Mouse (Mus musculus): Measurements from ENCODE around the gene Elmod3. TPM values are rescaled to one million over a fixed set of nuclear protein-coding genes. Genes with fewer than 3 reads are reported as not detected.
A peak's percentile ranks its signal among the peaks of the same experiment; 100 is the strongest.

Elmod3 gene
- polyA plus RNA-seq, 1 experiment: 40.2 TPM

- Histone ChIP-seq H3K36me3 (ENCODE audit: control insufficient read depth, insufficient read depth, low read length) (no peaks in the 10 kb centered on the region), H3K27ac (ENCODE audit: control insufficient read depth, insufficient read depth, low read depth, low read length) (no peak overlapping the region), H3K4me1 (ENCODE audit: control insufficient read depth, insufficient read depth, low read length) (no peaks in the 10 kb centered on the region; the same call in 1 of the 2 replicates), H3K27me3 (ENCODE audit: control insufficient read depth, insufficient read depth, low read length) (no peaks in the 10 kb centered on the region), H3K4me3 (ENCODE audit: control insufficient read depth, low read depth, low read length) (no peak overlapping the region)
- TF ChIP-seq POLR2A (IDR thresholded peaks at IDR 0.05; ENCODE audit: control insufficient read depth, low read depth, low read length) (no peak), CTCF (IDR thresholded peaks at IDR 0.05; ENCODE audit: control insufficient read depth, insufficient read depth, insufficient replicate concordance, low read depth, low read length) (no peak)
Observed at GRCm38 (mm10) chr6:72560801-72561200, 37.4 kb downstream of the Elmod3 start.

GRCm38 (mm10) chr6:72553079-72553412, 45.2 kb downstream of the Elmod3 start:
- no peaks in the 10 kb centered on the region for H3K27me3 ChIP-seq (ENCODE audit: control insufficient read depth, insufficient read depth, low read length)
- peaks cover 2% of the 10 kb centered on the region; the same call in 1 of the 2 replicates for H3K4me1 ChIP-seq (ENCODE audit: control insufficient read depth, insufficient read depth, low read length)
- peak overlapping the region; percentile 83 for H3K4me3 ChIP-seq (ENCODE audit: control insufficient read depth, low read depth, low read length)
- no peaks in the 10 kb centered on the region for H3K36me3 ChIP-seq (ENCODE audit: control insufficient read depth, insufficient read depth, low read length)
- peak overlapping the region; percentile 70 for H3K27ac ChIP-seq (ENCODE audit: control insufficient read depth, insufficient read depth, low read depth, low read length)
- no peak for TF ChIP-seq POLR2A (IDR thresholded peaks at IDR 0.05; ENCODE audit: control insufficient read depth, low read depth, low read length)

- peak overlapping the region; percentile 70 for H3K27ac ChIP-seq (ENCODE audit: control insufficient read depth, insufficient read depth, low read depth, low read length)
- TF ChIP-seq POLR2A (IDR thresholded peaks at IDR 0.05; ENCODE audit: control insufficient read depth, low read depth, low read length) (peak; percentile 70), CTCF (IDR thresholded peaks at IDR 0.05; ENCODE audit: control insufficient read depth, insufficient read depth, insufficient replicate concordance, low read depth, low read length) (no peak; the same call in 1 of the 2 replicates)
- H3K27me3 ChIP-seq (ENCODE audit: control insufficient read depth, insufficient read depth, low read length): no peaks in the 10 kb centered on the region
- H3K4me1 ChIP-seq (ENCODE audit: control insufficient read depth, insufficient read depth, low read length): peaks cover 2% of the 10 kb centered on the region; the same call in 1 of the 2 replicates
- no peaks in the 10 kb centered on the region for H3K36me3 ChIP-seq (ENCODE audit: control insufficient read depth, insufficient read depth, low read length)
- peak overlapping the region; percentile 83 for H3K4me3 ChIP-seq (ENCODE audit: control insufficient read depth, low read depth, low read length)
Observed at GRCm38 (mm10) chr6:72552171-72553078, 45.8 kb downstream of the Elmod3 start.

- Histone ChIP-seq H3K36me3 (ENCODE audit: control insufficient read depth, insufficient read depth, low read length) (no peaks in the 10 kb centered on the region), H3K27ac (ENCODE audit: control insufficient read depth, insufficient read depth, low read depth, low read length) (no peak overlapping the region), H3K4me1 (ENCODE audit: control insufficient read depth, insufficient read depth, low read length) (peaks cover 2% of the 10 kb centered on the region; the same call in 1 of the 2 replicates), H3K4me3 (ENCODE audit: control insufficient read depth, low read depth, low read length) (no peak overlapping the region), H3K27me3 (ENCODE audit: control insufficient read depth, insufficient read depth, low read length) (no peaks in the 10 kb centered on the region)
- TF ChIP-seq CTCF (IDR thresholded peaks at IDR 0.05; ENCODE audit: control insufficient read depth, insufficient read depth, insufficient replicate concordance, low read depth, low read length): no peak
- no peak for TF ChIP-seq POLR2A (IDR thresholded peaks at IDR 0.05; ENCODE audit: control insufficient read depth, low read depth, low read length)
Observed at GRCm38 (mm10) chr6:72550503-72551100, 47.6 kb downstream of the Elmod3 start.

GRCm38 (mm10) chr6:72550025-72550424, 48.2 kb downstream of the Elmod3 start:
- Histone ChIP-seq H3K36me3 (ENCODE audit: control insufficient read depth, insufficient read depth, low read length) (no peaks in the 10 kb centered on the region), H3K27ac (ENCODE audit: control insufficient read depth, insufficient read depth, low read depth, low read length) (no peak overlapping the region), H3K4me1 (ENCODE audit: control insufficient read depth, insufficient read depth, low read length) (peaks cover 2% of the 10 kb centered on the region; the same call in 1 of the 2 replicates), H3K27me3 (ENCODE audit: control insufficient read depth, insufficient read depth, low read length) (no peaks in the 10 kb centered on the region), H3K4me3 (ENCODE audit: control insufficient read depth, low read depth, low read length) (no peak overlapping the region)
- TF ChIP-seq CTCF (IDR thresholded peaks at IDR 0.05; ENCODE audit: control insufficient read depth, insufficient read depth, insufficient replicate concordance, low read depth, low read length) (no peak), POLR2A (IDR thresholded peaks at IDR 0.05; ENCODE audit: control insufficient read depth, low read depth, low read length) (no peak)

- no peak overlapping the region for H3K4me3 ChIP-seq (ENCODE audit: control insufficient read depth, low read depth, low read length)
- H3K27me3 ChIP-seq (ENCODE audit: control insufficient read depth, insufficient read depth, low read length): no peaks in the 10 kb centered on the region
- peaks cover 6% of the 10 kb centered on the region for H3K4me1 ChIP-seq (ENCODE audit: control insufficient read depth, insufficient read depth, low read length)
- no peaks in the 10 kb centered on the region for H3K36me3 ChIP-seq (ENCODE audit: control insufficient read depth, insufficient read depth, low read length)
- TF ChIP-seq POLR2A (IDR thresholded peaks at IDR 0.05; ENCODE audit: control insufficient read depth, low read depth, low read length) (no peak), CTCF (IDR thresholded peaks at IDR 0.05; ENCODE audit: control insufficient read depth, insufficient read depth, insufficient replicate concordance, low read depth, low read length) (no peak)
- no peak overlapping the region for H3K27ac ChIP-seq (ENCODE audit: control insufficient read depth, insufficient read depth, low read depth, low read length)
Observed at GRCm38 (mm10) chr6:72549041-72549580, 49.1 kb downstream of the Elmod3 start.

- Histone ChIP-seq H3K4me1 (ENCODE audit: control insufficient read depth, insufficient read depth, low read length) (peaks cover 8% of the 10 kb centered on the region), H3K27me3 (ENCODE audit: control insufficient read depth, insufficient read depth, low read length) (no peaks in the 10 kb centered on the region), H3K4me3 (ENCODE audit: control insufficient read depth, low read depth, low read length) (no peak overlapping the region), H3K27ac (ENCODE audit: control insufficient read depth, insufficient read depth, low read depth, low read length) (no peak overlapping the region), H3K36me3 (ENCODE audit: control insufficient read depth, insufficient read depth, low read length) (no peaks in the 10 kb centered on the region)
- TF ChIP-seq CTCF (IDR thresholded peaks at IDR 0.05; ENCODE audit: control insufficient read depth, insufficient read depth, insufficient replicate concordance, low read depth, low read length) (no peak), POLR2A (IDR thresholded peaks at IDR 0.05; ENCODE audit: control insufficient read depth, low read depth, low read length) (no peak)
Observed at GRCm38 (mm10) chr6:72547862-72548261, 50.4 kb downstream of the Elmod3 start.
